Mouse (Mus musculus): Measurements from ENCODE around the gene Agrp.

DNA sequence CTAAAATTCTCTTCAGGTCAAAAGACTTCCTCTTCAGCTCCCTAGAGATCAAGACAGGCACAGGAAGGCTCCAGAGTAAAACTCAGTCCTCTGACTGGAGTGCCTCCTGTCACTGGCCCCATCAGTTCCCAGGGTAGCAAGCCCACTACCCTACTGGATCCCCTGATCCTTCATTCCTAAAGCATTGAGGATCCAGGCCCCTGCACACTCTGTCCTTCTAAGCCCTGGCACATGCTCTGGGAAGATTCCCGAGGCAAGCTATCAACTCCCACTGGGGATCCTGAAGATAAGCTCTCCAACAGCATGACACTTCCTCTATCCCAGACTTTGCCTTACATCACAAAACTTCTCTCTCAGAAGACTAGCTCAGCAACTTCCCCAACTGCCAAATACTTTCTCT is 93.5 kb downstream of the Agrp start:
- TF ChIP-seq HCFC1 (IDR thresholded peaks at IDR 0.05; ENCODE audit: borderline replicate concordance, insufficient read depth, low read length) (no peak), CHD2 (IDR thresholded peaks at IDR 0.05; ENCODE audit: low read depth, low read length) (no peak), MAFK (IDR thresholded peaks at IDR 0.05; ENCODE audit: insufficient read depth, low read depth, low read length) (no peak), ZNF384 (IDR thresholded peaks at IDR 0.05; ENCODE audit: low read depth, low read length) (no peak)

Measured in ES-E14 (cell line).